Mouse (Mus musculus): ENCODE results near the gene Snrpc. TPM values are rescaled to one million over a fixed set of nuclear protein-coding genes. Genes with fewer than 3 reads are reported as not detected.
A peak's percentile ranks its signal among the peaks of the same experiment; 100 is the strongest.
"Not testable (repeated sequence)": the region's sequence is repeated elsewhere in the genome, so short reads cannot be mapped to it uniquely, and the experiment has no call there.

Gene Snrpc
- total RNA-seq (2015; ENCODE audit: low replicate concordance) (20.6 and 60.0 TPM in 2 replicates), total RNA-seq (2017; ENCODE audit: low replicate concordance) (43.8 and 51.5 TPM in 2 replicates)

DNA sequence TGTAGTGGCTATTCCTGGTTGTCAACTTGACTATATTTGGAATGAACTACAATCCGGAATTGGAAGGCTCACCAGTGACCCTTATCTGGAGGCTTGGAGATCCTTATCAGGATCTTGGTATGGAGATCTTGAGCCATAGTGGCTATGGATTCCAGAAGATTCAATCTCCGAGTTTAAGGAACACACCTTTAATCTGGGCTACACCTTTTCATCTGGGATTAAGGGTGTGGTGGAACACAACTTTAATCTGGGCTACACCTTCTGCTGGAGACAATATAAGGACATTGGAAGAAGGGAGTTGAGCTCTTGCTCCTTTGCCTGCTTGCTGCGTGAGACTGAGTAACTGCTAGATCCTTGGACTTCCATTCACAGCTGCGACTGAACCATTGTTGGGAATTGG is at the start of gene Snrpc:
Snrpc (plus strand) TSS at position 301 of the 400 bp plus-strand sequence.
- ATAC-seq (replicated peaks; ENCODE audit: low FRiP score, poor library complexity, severe bottlenecking), result not testable (repeated sequence)

DNA sequence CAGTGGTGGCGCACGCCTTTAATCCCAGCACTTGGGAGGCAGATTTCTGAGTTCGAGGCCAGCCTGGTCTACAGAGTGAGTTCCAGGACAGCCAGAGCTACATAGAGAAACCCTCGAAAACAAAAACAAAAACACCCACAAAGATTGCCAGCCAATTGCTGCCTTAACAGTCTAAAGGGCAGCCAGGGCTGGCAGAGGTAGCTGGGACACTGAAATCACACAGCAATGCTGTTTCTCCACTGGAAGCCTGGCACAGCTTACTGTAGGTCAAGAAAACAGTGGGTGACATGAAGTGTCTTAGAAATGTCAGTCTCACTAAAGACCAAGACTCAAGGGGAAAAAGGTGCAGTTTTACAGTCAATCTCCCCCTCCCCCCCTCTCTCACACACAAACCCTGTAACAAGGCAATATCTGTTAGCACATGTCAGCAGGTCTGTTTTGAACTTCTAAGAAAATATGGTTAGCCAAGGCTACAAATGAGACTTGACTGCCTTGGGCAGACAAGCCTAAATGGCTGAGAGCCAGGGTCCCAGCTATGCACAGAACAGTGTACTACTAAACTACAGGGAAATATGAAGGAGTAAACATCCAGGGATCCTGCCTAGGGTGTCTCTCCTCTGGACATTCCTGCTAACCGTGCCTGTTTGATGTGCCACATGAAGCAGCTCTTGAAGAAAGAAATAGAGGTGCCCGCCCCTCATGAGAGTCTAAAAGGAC is 49.3 kb upstream of the Snrpc start:
- ATAC-seq (replicated peaks; ENCODE audit: low FRiP score, poor library complexity, severe bottlenecking), result no peak

DNA sequence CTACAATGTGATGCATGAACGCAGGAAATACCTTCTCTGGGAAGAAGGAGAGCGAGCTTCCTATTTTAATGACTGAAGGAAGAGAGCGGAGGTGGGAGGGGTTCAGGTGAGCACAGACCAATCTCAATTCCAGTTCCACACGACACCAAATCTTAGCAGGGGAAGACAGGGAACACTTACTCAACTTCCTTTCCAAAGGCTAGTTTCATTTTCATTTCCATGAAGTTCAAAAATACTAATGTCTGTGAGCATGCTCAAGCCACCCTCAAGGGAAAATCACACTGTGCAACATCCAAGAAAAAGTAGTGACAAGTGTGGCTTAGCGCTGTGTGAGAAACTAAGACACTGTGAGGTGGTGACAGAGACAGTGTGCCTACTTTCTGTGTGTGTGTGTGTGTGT is 47.9 kb upstream of the Snrpc start:
- ATAC-seq (replicated peaks; ENCODE audit: low FRiP score, poor library complexity, severe bottlenecking), result no peak

DNA sequence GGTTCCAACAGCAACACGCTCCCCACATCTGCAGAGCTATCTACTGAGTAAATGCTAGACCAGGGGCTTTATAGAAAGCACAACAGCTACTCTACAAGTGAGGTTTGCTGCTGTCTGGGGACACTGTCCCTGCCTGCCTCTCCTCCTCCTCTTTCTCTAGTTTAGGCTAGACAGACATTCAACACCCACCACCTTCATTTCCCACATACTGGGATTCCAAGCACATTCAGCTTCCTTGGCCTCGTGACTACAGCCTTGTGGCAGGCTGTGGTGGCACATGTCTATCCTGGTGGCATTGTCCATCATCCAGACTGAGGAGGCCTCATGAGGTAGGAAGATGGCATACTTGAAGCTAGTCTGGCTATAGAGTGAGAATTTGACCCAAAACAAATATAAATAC is 47.0 kb upstream of the Snrpc start:
- ATAC-seq (replicated peaks; ENCODE audit: low FRiP score, poor library complexity, severe bottlenecking), result no peak

DNA sequence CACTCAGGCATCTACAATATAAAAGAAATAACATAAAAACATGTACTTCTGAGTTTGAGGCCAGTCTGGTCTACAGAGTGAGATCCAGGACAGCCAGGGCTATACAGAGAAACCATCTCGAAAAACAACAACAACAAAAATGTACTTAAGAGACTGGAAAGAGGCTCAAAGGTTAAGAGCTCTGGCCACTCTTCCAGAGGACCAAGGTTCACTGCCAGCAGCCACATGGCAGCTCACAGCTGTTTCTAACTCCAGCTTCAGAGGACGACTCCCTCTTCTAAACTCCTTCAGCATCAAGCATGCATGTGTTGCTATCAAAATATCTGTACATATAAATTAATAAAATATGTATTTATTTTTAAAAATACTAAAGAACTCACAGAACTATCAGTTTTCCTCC is 46.4 kb upstream of the Snrpc start:
- no peak for ATAC-seq (replicated peaks; ENCODE audit: low FRiP score, poor library complexity, severe bottlenecking)

DNA sequence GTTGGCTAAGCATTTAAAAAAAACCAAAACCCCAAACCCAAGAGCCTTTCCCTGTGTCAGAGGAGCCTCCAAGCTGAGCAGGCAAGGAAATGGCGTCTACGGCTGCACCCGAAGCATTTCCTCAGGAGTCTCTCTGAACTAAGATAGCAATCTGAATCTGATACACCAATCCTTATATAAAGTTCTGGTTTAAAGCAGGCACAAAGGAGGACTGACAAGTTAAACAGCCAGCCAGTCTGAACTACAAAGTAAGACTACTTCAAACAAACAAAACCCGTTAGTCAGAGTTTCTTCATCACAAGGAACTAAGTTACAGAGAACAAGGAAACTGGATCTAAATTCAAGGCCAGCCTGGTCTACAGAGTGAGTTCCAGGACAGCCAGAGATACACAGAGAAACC is 45.4 kb upstream of the Snrpc start:
- no peak for ATAC-seq (replicated peaks; ENCODE audit: low FRiP score, poor library complexity, severe bottlenecking)

DNA sequence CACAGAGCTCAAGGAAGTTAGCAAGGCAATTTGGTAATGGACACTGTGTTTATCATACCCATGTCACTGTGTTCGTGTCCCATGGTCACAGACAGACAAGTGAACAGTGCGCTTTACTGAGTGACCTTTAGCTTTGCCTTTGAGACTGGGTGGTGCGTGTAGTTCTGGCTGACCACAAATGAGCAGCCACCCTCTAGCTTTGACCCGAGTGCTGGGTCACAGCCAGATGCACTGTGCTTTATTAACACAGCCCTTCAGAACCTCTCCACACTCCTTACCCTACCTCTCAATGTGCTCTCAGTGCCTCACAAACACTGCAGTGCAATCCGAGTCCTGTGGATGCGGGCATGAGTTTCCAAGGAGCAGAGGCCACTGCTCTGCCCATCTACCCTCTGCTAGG is 44.8 kb upstream of the Snrpc start:
- no peak for ATAC-seq (replicated peaks; ENCODE audit: low FRiP score, poor library complexity, severe bottlenecking)

DNA sequence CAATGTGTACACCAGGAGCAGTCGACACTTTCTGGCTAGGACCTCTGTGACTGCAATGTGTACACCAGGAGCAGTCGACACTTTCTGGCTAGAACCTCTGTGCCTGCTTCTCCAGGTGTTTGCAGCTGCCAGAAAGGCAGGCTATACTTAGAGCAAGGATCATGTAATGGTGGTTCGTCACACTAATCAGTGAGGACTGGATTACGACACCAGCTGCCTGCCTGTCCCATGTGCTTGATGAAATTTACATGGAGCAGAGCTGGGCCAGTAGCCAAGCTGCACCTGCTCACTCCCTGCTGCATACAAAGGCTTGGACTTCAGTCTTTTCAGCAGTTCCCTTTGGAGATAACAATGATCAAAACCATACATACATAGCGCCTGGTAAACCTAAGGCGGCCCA is 41.2 kb upstream of the Snrpc start:
- ATAC-seq (replicated peaks; ENCODE audit: low FRiP score, poor library complexity, severe bottlenecking), result no peak

DNA sequence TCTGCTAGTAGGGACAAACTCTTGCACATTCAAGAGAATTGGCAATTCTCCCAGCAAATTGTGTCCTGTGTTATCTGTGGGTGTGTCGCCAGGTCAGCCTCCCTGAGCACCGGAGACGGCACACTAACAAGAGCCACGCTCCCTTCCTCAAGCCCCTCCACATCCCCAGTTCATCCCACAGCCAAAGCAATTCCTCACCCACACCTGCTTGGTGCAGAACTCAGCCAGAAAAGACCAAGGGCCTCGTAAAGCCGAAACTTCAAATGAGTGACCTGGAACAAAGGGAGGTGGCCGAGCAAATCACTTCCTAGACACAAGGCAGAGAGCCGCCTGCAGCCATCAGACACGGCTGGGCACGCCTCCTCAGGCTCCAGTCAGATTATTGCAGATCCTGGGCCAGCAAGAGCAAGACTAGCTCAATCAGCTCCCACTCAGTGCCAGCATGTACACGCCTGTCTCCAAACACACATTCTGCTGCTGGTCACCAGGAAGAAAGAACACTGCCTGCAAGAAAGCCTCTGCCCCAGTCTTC is 40.5 kb upstream of the Snrpc start:
- ATAC-seq (replicated peaks; ENCODE audit: low FRiP score, poor library complexity, severe bottlenecking), result peak; percentile 69

DNA sequence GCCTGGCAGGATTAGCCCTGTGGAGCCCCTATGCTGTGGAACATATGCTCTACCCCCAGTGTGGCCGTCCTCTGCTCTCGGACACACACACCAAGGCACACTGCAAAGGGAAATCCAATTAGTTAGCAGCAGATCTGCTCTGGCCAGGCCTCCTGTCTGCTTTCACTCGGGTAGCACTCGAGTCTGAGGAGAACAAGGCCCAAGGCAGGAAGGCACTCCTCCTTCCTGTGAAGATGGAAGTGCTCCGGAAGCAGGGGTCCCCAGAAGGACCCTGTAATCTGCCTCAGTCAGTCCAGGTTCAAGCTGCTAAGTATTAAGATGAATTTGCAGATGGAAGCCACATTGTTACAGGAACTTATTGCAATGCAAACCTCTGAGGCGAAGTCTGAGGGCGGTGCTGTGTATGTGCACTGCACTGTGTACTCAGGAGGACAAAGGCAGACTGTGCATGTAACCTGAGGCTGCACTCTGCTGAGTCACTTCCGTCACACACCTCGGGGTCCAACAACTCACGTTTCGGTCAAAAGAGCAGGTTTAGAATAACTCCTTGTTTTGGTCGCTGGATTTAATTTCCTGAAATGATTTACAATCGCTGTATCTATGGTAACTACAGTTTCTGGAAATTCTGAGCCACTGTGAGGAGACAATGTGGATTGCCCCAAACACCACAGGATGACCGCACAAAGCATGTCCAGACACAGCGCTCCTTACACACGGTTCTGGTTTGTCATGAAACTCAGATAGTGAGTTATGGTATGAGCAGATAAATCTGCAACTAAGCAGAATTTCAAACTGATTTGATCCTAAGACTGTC is 38.0 kb upstream of the Snrpc start:
- no peak for ATAC-seq (replicated peaks; ENCODE audit: low FRiP score, poor library complexity, severe bottlenecking)

DNA sequence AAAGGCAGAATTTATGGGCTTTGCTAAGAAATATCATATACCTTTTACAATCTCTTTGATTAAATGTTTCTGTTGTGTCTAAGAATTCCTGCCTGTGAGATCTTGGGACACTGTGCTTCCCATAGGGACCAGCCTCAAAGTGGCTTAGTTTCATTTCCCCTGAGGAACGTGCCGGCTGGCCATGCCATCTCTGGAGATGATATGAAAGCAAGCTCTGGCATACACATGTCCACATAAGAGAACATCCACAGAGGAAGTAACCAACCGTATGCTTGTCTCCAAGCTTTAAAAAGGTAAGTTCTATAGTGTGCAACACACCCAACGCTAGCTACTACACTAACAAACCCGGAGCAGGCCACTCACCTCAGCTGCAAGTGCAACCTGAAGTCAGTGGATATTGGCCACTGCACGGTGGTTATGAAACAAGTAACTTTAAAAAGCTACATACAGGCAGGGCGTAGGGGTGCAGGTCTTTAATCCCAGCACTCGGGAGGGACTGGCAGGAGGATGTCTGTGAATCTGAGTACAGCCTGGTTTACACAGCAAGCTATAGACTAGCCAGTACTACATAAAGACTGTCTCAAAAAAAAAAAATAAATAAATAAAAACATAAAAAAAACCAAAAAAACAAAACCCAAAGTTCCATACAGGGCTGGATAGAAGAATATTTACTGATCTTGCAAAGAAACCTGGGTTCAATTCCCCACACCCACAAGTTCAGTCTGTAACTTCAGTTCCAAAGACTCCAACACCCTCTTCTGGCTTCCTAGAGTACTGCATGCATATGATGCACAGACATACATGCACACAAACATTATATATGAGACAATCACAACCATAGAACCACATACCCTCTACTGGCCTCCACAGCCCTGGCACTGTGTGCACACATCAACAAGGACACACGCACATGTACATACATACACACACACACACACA is 37.0 kb upstream of the Snrpc start:
- ATAC-seq (replicated peaks; ENCODE audit: low FRiP score, poor library complexity, severe bottlenecking), result peak; percentile 59

DNA sequence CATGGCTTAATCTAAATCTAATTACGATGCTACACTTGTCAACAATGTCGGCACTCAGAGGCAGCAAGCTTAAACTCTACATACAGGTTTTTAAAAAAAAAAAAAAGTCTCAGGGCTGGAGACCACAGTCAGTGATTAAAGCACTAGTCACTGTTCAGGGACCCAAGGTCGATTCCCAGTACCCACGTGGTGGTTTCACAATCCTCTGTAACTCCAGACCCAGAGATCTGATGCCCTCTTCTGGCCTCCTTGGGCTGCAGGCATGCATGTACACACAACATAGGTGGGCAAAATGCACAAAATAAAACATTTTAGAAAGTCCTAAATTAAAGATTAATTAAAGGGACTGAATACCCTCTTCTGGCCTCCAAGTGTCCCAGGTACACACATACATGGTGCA is 34.2 kb upstream of the Snrpc start:
- no peak for ATAC-seq (replicated peaks; ENCODE audit: low FRiP score, poor library complexity, severe bottlenecking)

DNA sequence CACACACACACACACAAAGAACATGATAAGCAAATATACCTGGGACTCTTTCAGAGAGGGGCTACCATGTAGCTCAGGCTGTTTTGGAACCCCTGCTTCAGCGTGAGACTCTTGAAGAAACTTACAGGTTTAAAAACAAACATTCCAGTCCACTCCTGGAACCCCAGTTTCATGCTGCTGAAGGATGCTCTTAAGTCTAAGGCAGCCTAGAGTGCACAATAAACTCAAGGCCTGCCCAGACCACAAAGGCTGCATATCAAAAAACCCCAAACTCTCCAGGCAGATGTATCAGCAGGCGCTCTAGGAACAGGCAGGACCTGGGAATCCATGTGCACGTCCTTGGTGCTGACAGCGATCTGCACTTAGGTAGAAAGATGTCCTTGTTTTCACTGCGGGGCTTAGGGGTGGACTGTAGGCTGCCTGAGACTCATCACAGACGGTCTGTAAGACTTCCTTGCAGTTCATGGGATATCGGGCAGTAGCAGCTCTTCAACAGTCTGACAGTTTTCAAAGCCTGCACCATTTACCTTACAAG is 33.7 kb upstream of the Snrpc start:
- ATAC-seq (replicated peaks; ENCODE audit: low FRiP score, poor library complexity, severe bottlenecking), result no peak

DNA sequence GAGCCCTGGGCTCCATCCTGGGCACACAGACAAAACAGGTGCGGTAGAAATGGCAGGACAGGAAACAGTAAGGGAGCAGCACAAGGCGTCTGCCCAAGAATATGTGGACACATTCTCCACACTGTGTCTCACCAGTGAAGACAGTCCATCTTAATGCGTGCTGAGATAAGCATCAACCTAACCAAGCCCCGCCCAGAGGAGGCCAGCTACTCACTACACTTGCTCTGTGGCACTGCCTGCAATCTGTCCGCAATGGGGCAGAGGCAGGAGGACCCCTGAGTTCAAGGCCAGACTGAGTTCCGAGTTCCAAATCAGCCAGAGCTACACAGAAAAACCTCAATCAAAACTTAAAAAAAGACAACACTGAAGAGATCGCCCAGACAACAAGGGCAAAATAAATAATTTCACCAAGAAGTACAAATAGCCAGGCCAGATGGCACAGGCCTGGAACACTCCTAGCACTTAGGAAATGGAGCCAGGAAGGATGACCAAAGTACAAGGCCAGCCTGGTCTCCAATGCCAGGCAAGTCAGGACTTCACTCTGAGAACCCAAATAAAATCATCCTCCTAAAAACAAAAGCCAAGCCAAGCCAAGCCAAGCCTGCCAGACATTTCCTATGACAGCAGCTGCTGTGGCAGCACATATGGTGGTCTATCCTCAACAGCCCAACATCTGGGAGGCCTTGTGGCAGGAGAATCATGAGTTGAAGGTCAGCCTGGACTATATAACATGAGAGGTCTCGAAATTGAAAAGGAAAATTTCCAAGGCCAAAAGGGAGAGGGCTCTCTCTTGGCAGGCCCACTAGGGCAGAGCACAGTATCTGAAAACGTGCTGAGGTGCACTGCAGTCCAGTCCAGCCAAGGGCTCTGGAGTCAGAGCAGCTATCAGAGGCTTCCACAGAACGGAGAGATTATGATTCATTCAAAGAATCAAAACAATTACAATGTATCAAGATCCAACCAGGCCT is 32.9 kb upstream of the Snrpc start:
- ATAC-seq (replicated peaks; ENCODE audit: low FRiP score, poor library complexity, severe bottlenecking), result no peak

DNA sequence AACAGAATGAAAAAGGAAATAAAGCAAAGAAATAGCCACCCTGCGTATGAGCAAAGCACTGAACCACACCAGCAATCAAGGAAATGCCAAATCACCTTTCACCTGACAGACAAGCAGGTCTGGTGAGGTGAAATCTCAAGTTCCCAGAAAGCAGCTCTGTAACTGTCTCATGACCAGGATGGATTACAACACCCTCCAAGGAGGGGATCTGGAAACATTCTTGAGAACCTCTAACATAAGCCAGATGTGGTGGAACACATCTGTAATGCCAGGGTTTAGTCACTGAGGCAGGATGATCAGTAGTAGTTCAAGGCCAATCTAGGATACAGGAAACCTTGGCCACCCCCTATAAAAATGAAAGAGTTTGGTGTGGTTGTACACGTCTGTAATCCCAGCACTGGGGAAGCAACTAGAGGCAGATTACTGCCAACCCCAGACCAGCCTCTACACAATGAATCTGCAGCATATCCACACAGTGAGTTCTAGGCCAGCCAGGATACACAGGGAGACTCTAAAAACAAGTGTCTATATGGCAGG is 30.3 kb upstream of the Snrpc start:
- no peak for ATAC-seq (replicated peaks; ENCODE audit: low FRiP score, poor library complexity, severe bottlenecking)

DNA sequence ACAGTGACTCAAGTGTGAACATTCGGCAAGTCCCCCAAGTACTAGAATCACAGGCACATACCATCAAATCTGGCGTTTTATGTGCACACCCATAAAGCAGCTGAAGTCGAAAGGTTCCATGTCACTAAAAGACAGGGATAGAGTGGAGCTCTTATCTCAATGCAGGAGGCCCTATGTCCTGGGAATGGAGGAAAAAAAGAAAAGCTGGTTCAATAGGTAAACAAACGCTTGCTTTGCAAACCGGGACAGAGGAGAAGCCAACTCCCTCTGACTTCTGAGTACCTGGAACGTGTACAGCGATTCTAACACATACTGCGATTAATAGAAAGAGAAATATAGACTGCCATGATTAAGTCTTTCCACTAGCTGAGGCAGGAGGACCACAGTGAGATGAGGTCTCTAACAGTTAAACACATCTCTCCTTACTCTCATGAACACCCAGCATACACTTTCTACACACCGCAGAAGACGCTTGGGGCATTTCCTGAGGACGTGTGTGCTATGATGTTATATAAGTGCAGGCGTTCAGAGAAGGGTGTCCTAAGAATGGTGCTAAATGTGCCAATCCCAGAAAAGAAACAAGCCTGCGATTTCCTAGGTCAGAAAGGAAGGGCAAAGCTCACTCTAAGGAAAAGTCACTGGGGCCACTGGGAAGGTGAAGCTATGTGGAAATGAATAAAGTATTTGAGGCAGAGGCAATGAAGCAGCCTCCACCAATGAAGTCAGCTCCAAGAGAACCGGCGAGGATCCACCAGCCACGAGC is 27.2 kb upstream of the Snrpc start:
- ATAC-seq (replicated peaks; ENCODE audit: low FRiP score, poor library complexity, severe bottlenecking), result no peak

DNA sequence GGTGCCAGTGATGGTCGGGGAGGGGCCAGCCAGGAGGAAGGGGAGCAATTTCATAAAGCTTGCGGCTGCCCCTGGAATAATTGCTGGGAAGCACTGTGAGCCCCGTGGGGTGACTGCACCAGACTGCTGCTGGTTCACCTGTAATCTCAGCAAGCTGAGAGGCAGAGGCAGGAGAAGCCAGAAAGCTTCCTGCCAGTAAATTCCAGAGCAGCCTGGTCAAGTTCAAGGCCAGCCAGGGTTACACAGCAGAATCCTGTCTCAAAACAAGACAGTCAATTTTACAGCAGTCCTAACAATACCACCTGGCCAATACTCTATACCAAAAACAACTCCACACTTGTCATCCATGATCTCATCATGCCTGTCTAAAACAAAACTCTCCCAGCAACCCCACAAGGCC is 26.0 kb upstream of the Snrpc start:
- no peak for ATAC-seq (replicated peaks; ENCODE audit: low FRiP score, poor library complexity, severe bottlenecking)

DNA sequence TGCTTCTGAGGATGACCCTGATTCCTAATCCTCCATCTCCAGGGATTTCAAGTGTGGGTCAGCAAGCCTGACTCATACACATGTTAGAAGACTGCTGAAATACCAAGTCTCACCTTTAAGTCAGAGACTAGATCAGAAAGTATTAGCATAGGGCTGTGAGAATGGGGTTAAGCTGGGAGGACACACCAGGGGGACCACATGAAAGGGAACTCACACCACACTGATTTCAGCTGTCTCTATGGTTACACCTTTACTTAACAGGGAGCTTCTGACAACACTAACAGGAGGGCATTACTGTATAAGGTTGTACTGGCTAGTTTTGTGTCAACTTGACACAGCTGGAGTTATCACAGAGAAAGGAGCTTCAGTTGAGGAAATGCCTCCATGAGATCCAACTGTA is 23.3 kb upstream of the Snrpc start:
- ATAC-seq (replicated peaks; ENCODE audit: low FRiP score, poor library complexity, severe bottlenecking), result no peak

Data from erythroblast, adult 5-6 weeks (primary cell).